Mouse (Mus musculus): Measurements from ENCODE around the gene Igsf9.

DNA sequence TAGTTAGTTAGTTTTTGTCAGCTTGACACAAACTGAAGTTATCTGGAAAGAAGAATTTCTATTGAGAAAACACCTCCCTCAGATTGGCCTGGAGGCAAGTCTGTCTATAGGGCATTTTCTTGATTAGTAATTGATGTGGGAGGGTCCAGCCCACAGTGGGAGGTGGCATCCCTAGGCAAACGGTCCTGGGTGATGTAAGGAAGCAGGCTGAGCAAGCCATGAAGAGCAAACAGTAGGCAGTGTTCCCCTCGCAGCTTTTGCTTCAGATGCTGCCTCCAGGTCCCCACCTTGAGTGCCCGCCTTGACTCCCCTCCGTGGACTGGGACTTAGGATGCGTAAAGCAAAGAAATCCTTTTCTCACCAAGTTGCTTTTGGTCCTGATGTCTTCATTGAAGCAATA, 27.6 kb downstream of the Igsf9 start:
- TF ChIP-seq GATA1 (IDR thresholded peaks at IDR 0.05; ENCODE audit: low read depth, low read length) (no peak), TAL1 (IDR thresholded peaks at IDR 0.05; ENCODE audit: low read length) (no peak), USF1 (IDR thresholded peaks at IDR 0.05; ENCODE audit: low read depth, low read length) (no peak), POLR2A (IDR thresholded peaks at IDR 0.05; ENCODE audit: control insufficient read depth in 1 of 2, insufficient read depth in 1 of 2, low read depth in 1 of 2, low read length in 2 of 2, poor library complexity in 1 of 2) (no peak), E2F4 (IDR thresholded peaks at IDR 0.05; ENCODE audit: borderline replicate concordance, low read depth, low read length) (no peak), MEF2A (IDR thresholded peaks at IDR 0.05; ENCODE audit: extremely low read depth, insufficient replicate concordance, low read depth, low read length, poor library complexity, severe bottlenecking) (no peak), RAD21 (IDR thresholded peaks at IDR 0.05; ENCODE audit: low read depth, low read length) (no peak)
